Mouse (Mus musculus): ENCODE measurements around the gene Gtf2h1.

The Gtf2h1 gene

GRCm38 (mm10) chr7:46830799-46831590 is 35.1 kb downstream of the Gtf2h1 start:
- DNase-seq (ENCODE audit: low spot score): peak; percentile 13

- no peak for DNase-seq (ENCODE audit: low spot score)
Observed at GRCm38 (mm10) chr7:46831693-46832092, 35.8 kb downstream of the Gtf2h1 start.

- DNase-seq (ENCODE audit: low spot score): peak; percentile 18
Observed at GRCm38 (mm10) chr7:46832112-46832810, 36.4 kb downstream of the Gtf2h1 start.

- peak; percentile 73 for DNase-seq (ENCODE audit: low spot score)
Observed at GRCm38 (mm10) chr7:46833266-46833665, 37.4 kb downstream of the Gtf2h1 start.

GRCm38 (mm10) chr7:46833670-46834255 is 37.9 kb downstream of the Gtf2h1 start:
- DNase-seq (ENCODE audit: low spot score): no peak

- DNase-seq (ENCODE audit: low spot score): no peak
Observed at GRCm38 (mm10) chr7:46834994-46835610, 39.2 kb downstream of the Gtf2h1 start.

- no peak for DNase-seq (ENCODE audit: low spot score)
Observed at GRCm38 (mm10) chr7:46836357-46836756, 40.5 kb downstream of the Gtf2h1 start.

GRCm38 (mm10) chr7:46837073-46837472 is 41.2 kb downstream of the Gtf2h1 start:
- no peak for DNase-seq (ENCODE audit: low spot score)

GRCm38 (mm10) chr7:46838104-46838671 is 42.3 kb downstream of the Gtf2h1 start:
- DNase-seq (ENCODE audit: low spot score): no peak

- DNase-seq (ENCODE audit: low spot score): peak; percentile 79
Observed at GRCm38 (mm10) chr7:46838891-46839302, 43.0 kb downstream of the Gtf2h1 start.

GRCm38 (mm10) chr7:46839446-46839845 is 43.5 kb downstream of the Gtf2h1 start:
- no peak for DNase-seq (ENCODE audit: low spot score)

- DNase-seq (ENCODE audit: low spot score): no peak
Observed at GRCm38 (mm10) chr7:46839861-46840260, 44.0 kb downstream of the Gtf2h1 start.

GRCm38 (mm10) chr7:46840326-46840725 is 44.4 kb downstream of the Gtf2h1 start:
- no peak for DNase-seq (ENCODE audit: low spot score)

- no peak for DNase-seq (ENCODE audit: low spot score)
Observed at GRCm38 (mm10) chr7:46840787-46841525, 45.1 kb downstream of the Gtf2h1 start, which contains the start of gene Ldha. Gene Ldha, plus strand, starts transcription at chr7:46841475.

GRCm38 (mm10) chr7:46842278-46842677 is 46.4 kb downstream of the Gtf2h1 start:
- DNase-seq (ENCODE audit: low spot score): no peak

GRCm38 (mm10) chr7:46843576-46843975 is 47.7 kb downstream of the Gtf2h1 start:
- no peak for DNase-seq (ENCODE audit: low spot score)

- DNase-seq (ENCODE audit: low spot score): peak; percentile 88
Observed at GRCm38 (mm10) chr7:46845211-46845977, 49.5 kb downstream of the Gtf2h1 start.

GRCm38 (mm10) chr7:46845978-46846485 is 50.1 kb downstream of the Gtf2h1 start:
- DNase-seq (ENCODE audit: low spot score): peak; percentile 59

GRCm38 (mm10) chr7:46846486-46847244 is 50.8 kb downstream of the Gtf2h1 start:
- peak; percentile 66 for DNase-seq (ENCODE audit: low spot score)

- DNase-seq (ENCODE audit: low spot score): no peak
Observed at GRCm38 (mm10) chr7:46849287-46849686, 53.4 kb downstream of the Gtf2h1 start.

All from T-cell, adult 2 months (primary cell).